Mouse (Mus musculus) midbrain, postnatal 0 days (tissue): ENCODE data around the gene Ltbp3. TPM values are rescaled to one million over a fixed set of nuclear protein-coding genes. Genes with fewer than 3 reads are reported as not detected.

Source experiments
- ATAC-seq: fragments of 200-750 bp; cut with Nextera tagmentation; 2 replicates; pipeline ENCODE4 v1.8.0; 2017; ENCODE audit warnings: moderate number of reproducible peaks, mild to moderate bottlenecking, moderate TSS enrichment, moderate library complexity; ENCODE audit not compliant: low FRiP score
- DNase-seq: peaks from one replicate; pipeline ENCODE4 v3.0.0-alpha.2; 2015; ENCODE audit warnings: low spot score
- H3K27ac ChIP-seq: fragments of 300-500 bp; sonication (generic); 2 replicates; pipeline ENCODE4 v1.5.1; 2014; ENCODE audit warnings: low read depth, mild to moderate bottlenecking, low read length, mixed read lengths
- H3K27me3 ChIP-seq: fragments of 300-500 bp; sonication (generic); 2 replicates; pipeline ENCODE4 v1.6.1; 2014; ENCODE audit warnings: low read length, control low read depth, mixed read lengths; ENCODE audit not compliant: insufficient read depth
- H3K36me3 ChIP-seq: fragments of 300-500 bp; sonication (generic); 2 replicates; pipeline ENCODE4 v1.6.1; 2014; ENCODE audit warnings: low read length, control low read depth, mixed read lengths; ENCODE audit not compliant: insufficient read depth
- H3K4me1 ChIP-seq: fragments of 300-500 bp; sonication (generic); 2 replicates; pipeline ENCODE4 v1.6.1; 2014; ENCODE audit warnings: mild to moderate bottlenecking, control low read depth, antibody characterized with exemption, low read length, mixed read lengths; ENCODE audit not compliant: insufficient read depth
- H3K4me2 ChIP-seq: fragments of 300-500 bp; sonication (generic); 2 replicates; pipeline ENCODE4 v1.6.1; 2014; ENCODE audit warnings: low read depth, mild to moderate bottlenecking, low read length, mixed read lengths; ENCODE audit not compliant: poor library complexity, severe bottlenecking
- H3K4me3 ChIP-seq: fragments of 300-500 bp; sonication (generic); 2 replicates; pipeline ENCODE4 v1.5.1; 2014; ENCODE audit warnings: low read depth, mild to moderate bottlenecking, low read length, moderate library complexity
- H3K9ac ChIP-seq: fragments of 300-500 bp; sonication (generic); replicated peaks from 2 replicates; pipeline ENCODE4 v1.6.1; 2014; ENCODE audit warnings: mild to moderate bottlenecking, low read length, moderate library complexity, mixed read lengths; ENCODE audit not compliant: poor library complexity, severe bottlenecking
- H3K9me3 ChIP-seq: fragments of 300-500 bp; sonication (generic); 2 replicates; pipeline ENCODE4 v1.6.1; 2016; ENCODE audit warnings: low read length, control low read depth
- CTCF ChIP-seq: IDR thresholded peaks from 2 replicates; pipeline ENCODE4 v1.5.1; 2016; ENCODE audit warnings: antibody characterized with exemption, mild to moderate bottlenecking
- WGBS: fragments of 180-500 bp; shearing (Covaris S2); extraction: QIAGEN DNeasy Blood & Tissue Kit; methylation state at CpG from one replicate; pipeline ENCODE4 v1.1.7; 2014; 5-methylcytosine and 5-hydroxymethylcytosine counted together
- polyA plus RNA-seq: library from polyadenylated mRNA; unstranded; fragments of >200 nt; fragmentation: Nextera tagmentation; extraction: Ambion mirVana; gene quantifications from 2 replicates; pipeline ENCODE4 v1.2.1, GENCODE M21; 2015
- total RNA-seq: library from RNA; depleted of rRNA; stranded (reverse); fragments of >200 nt; gene quantifications from 2 replicates; pipeline ENCODE4 v1.2.3, GENCODE M21; 2014

The Ltbp3 gene
- total and polyA plus RNA-seq, 2 experiments from 2014 or later, result 12.8 to 29.3 TPM

DNA sequence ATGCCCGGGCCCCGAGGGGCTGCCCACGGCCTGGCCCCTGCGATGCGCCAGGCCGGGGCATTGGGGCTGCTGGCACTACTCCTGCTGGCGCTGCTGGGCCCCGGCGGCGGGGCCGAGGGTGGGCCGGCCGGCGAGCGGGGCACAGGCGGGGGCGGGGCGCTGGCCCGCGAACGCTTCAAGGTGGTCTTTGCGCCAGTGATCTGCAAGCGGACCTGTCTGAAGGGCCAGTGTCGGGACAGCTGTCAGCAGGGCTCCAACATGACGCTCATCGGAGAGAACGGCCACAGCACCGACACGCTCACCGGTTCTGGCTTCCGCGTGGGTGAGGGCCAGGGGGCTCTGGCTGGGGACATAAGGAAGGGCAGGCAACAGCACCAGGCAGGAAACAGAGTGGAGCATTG is 1.5 kb downstream of the Ltbp3 start:
- H3K27me3 ChIP-seq, result peaks cover 11% of the 10 kb centered on the region; the same call in 1 of the 2 replicates
- 0 out of 2 replicates have a peak, but pooled peaks have one; percentile 18 for ATAC-seq
- H3K36me3 ChIP-seq, result no peaks in the 10 kb centered on the region
- 3% methylated on average over 31 of the region's 32 CpGs for WGBS
- TF ChIP-seq CTCF, result no peak
- DNase-seq, result no peak
- peak overlapping the region; percentile 53 for H3K4me3 ChIP-seq
- H3K9ac ChIP-seq, result peak overlapping the region; percentile 68
- peak overlapping the region; percentile 96 for H3K4me2 ChIP-seq
- H3K27ac ChIP-seq, result peak overlapping the region; percentile 57; the same call in 1 of the 2 replicates
- 0 out of 2 replicates have a peak, but pooled peaks cover 8% of the 10 kb centered on the region for H3K4me1 ChIP-seq
- H3K9me3 ChIP-seq, result no peaks in the 10 kb centered on the region

GRCm38 (mm10) chr19:5743576-5743975 is 2.9 kb downstream of the Ltbp3 start:
- H3K27me3 ChIP-seq, result peaks cover 11% of the 10 kb centered on the region; the same call in 1 of the 2 replicates
- H3K9me3 ChIP-seq, result no peaks in the 10 kb centered on the region
- no peaks in the 10 kb centered on the region for H3K36me3 ChIP-seq
- H3K4me1 ChIP-seq, result 0 out of 2 replicates have a peak, but pooled peaks cover 8% of the 10 kb centered on the region
- no peak overlapping the region for H3K9ac ChIP-seq
- H3K4me3 ChIP-seq, result no peak overlapping the region
- H3K4me2 ChIP-seq, result no peak overlapping the region
- ATAC-seq, result no peak
- H3K27ac ChIP-seq, result no peak overlapping the region
- DNase-seq, result no peak
- no peak for TF ChIP-seq CTCF
- WGBS, result 57% methylated on average over 5 of the region's 5 CpGs

DNA sequence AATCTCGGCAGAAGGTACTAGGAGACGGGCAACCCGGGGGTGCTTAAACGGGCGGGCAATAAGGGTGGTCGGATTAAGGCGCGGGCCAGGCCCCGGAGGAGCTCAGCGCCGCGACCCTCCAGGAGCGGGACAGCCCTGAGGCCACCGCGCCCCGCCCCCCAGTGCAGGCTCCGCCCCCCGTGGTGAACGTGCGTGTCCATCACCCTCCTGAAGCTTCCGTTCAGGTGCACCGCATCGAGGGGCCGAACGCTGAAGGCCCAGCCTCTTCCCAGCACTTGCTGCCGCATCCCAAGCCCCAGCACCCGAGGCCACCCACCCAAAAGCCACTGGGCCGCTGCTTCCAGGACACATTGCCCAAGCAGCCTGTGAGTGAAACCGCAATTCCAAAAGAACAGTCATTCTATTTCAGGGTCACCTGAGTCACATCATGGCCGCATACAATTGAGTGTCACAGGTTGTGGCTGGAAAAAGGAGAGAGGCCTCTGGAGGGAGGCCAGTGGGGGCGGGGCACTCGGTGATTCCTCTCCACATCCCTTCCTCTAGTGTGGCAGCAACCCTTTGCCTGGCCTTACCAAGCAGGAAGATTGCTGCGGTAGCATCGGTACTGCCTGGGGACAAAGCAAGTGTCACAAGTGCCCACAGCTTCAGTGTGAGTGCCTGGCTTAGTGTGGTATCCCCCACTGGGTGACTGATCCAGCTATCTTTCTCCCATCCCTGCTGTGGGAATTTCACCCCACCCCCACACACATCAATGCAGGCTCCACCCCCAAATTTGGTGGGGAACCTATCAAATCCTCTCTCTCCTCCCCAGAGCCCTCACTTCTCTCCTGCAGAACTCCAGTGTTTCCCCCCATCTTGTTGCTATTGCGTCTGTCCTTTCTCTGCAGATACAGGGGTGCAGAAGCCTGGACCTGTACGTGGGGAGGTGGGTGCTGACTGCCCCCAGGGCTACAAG is 5.3 kb downstream of the Ltbp3 start:
- Histone ChIP-seq H3K4me1 (0 out of 2 replicates have a peak, but pooled peaks cover 8% of the 10 kb centered on the region), H3K36me3 (no peaks in the 10 kb centered on the region), H3K9ac (peak overlapping the region; percentile 59), H3K9me3 (no peaks in the 10 kb centered on the region), H3K27me3 (peaks cover 23% of the 10 kb centered on the region), H3K27ac (peak overlapping the region; percentile 19; the same call in 1 of the 2 replicates), H3K4me3 (peak overlapping the region; percentile 28), H3K4me2 (peak overlapping the region; percentile 59)
- ATAC-seq (0 out of 2 replicates have a peak, but pooled peaks have one; percentile 33), DNase-seq (peak; percentile 69)
- no peak for TF ChIP-seq CTCF
- 10% methylated on average over 32 of the region's 36 CpGs for WGBS

DNA sequence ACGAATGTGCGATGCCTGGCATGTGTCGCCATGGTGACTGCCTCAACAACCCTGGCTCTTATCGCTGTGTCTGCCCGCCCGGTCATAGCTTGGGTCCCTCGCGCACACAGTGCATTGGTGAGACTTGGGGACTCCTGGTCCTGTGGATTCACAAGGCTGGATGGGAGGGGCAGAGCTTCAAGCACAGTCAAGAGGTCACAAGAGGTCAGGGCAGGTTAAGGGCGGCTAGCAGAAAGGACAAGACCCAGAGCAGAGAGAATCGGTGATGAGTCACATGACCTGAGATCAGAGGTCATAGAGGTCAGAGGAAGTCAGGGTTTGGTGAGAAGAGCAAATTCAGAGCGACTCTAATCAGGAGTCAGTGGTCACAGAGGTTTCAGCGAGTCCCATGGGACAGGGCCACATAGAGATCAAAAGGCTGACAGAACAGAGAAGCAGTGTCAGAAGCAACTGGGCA is 6.2 kb downstream of the Ltbp3 start:
- no peak for TF ChIP-seq CTCF
- no peak for DNase-seq
- 21% methylated on average over 12 of the region's 12 CpGs for WGBS
- H3K27me3 ChIP-seq, result peaks cover 27% of the 10 kb centered on the region
- peak overlapping the region; percentile 12; the same call in 1 of the 2 replicates for H3K4me3 ChIP-seq
- 0 out of 2 replicates have a peak, but pooled peaks cover 8% of the 10 kb centered on the region for H3K4me1 ChIP-seq
- no peak for ATAC-seq
- peak overlapping the region; percentile 59 for H3K4me2 ChIP-seq
- no peaks in the 10 kb centered on the region for H3K36me3 ChIP-seq
- H3K9ac ChIP-seq, result no peak overlapping the region
- no peaks in the 10 kb centered on the region for H3K9me3 ChIP-seq
- H3K27ac ChIP-seq, result no peak overlapping the region

DNA sequence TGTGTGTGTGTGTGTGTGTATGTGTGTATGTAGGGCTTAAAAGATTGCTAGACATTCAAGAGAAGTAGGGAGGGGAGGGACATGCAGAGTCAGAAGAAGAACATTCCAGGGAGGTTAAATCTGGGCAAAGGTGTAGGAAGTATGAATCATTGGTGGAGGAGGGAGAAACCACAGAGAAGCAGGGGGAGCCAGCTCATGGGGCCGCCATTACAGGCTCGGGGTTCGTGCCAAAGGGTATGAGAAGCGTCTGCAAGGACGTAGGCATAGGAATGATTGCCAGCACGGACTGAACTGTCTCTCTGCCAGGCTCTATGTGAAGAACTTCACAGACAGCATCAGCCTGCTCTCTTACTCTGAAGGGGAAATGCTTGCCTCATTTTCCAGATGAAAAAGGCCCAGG is 8.8 kb downstream of the Ltbp3 start:
- Histone ChIP-seq H3K4me3 (no peak overlapping the region), H3K9ac (no peak overlapping the region), H3K9me3 (no peaks in the 10 kb centered on the region), H3K4me2 (no peak overlapping the region), H3K27me3 (peaks cover 30% of the 10 kb centered on the region), H3K27ac (no peak overlapping the region), H3K4me1 (0 out of 2 replicates have a peak, but pooled peaks cover 8% of the 10 kb centered on the region), H3K36me3 (no peaks in the 10 kb centered on the region)
- DNase-seq, result no peak
- no peak for ATAC-seq
- 86% methylated on average over 6 of the region's 6 CpGs for WGBS
- TF ChIP-seq CTCF, result no peak

DNA sequence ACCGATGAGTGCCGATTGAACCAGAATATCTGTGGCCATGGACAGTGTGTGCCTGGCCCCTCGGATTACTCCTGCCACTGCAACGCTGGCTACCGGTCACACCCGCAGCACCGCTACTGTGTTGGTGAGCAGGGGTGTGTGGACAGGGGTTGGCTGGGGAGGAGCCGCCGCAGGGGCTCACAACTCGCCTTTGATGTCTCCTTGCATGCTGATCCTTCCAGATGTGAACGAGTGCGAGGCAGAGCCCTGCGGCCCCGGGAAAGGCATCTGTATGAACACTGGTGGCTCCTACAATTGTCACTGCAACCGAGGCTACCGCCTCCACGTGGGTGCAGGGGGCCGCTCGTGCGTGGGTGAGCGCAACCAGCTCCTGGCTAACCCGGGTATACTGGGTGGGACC is 10.2 kb downstream of the Ltbp3 start:
- ATAC-seq (no peak), DNase-seq (no peak)
- Histone ChIP-seq H3K4me2 (no peak overlapping the region), H3K36me3 (no peaks in the 10 kb centered on the region), H3K27ac (no peak overlapping the region), H3K27me3 (peaks cover 25% of the 10 kb centered on the region), H3K4me1 (0 out of 2 replicates have a peak, but pooled peaks cover 8% of the 10 kb centered on the region), H3K9ac (no peak overlapping the region), H3K4me3 (no peak overlapping the region), H3K9me3 (no peaks in the 10 kb centered on the region)
- 12% methylated on average over 22 of the region's 22 CpGs for WGBS
- TF ChIP-seq CTCF, result no peak
